Mouse (Mus musculus): ENCODE data around the gene F12. TPM values are rescaled to one million over a fixed set of nuclear protein-coding genes. Genes with fewer than 3 reads are reported as not detected.

F12 gene
- polyA plus RNA-seq (2015; fragmentation: Nextera tagmentation; extraction: Ambion mirVana) = 4.5 and 5.6 TPM in 2 replicates

DNA sequence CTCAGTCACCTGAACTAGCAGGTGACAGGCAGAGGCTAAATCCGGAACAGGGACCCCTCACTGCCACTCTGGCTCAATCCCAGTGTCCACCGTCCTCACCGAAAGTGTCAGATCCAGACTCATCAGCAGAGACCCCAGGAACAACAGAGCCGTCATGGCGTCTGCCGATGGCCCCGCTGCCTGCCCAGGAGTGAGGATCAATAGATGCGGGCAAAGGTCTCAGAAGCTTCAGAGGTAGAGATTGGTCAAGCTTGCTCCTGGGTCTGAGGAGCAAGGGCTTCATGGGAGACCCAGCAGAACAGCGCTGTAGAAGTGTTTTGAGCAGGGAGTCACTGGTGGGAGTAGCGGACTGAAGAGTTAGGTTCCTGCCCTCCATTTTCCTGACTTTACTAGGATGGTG is at the start of gene F12:
TSS of gene F12 (minus strand) at position 181 of the 400 bp plus-strand sequence.
- no peak within 1 kb of the TSS for H3K27ac ChIP-seq (ENCODE audit: low read length)
- no peak within 1 kb of the TSS for H3K4me3 ChIP-seq (replicated peaks; ENCODE audit: low read length)
- H3K9me3 ChIP-seq (replicated peaks; ENCODE audit: control insufficient read depth, low read length) = no peaks in the 10 kb centered on the region
- WGBS = 80% methylated on average over 10 of the region's 10 CpGs
- peaks cover 5% of the 10 kb centered on the region; the same call in 1 of the 2 replicates for H3K27me3 ChIP-seq (ENCODE audit: control insufficient read depth, insufficient read depth, low read length)
- H3K4me2 ChIP-seq (ENCODE audit: low read depth, low read length) = no peak within 1 kb of the TSS
- no peaks in the 10 kb centered on the region for H3K36me3 ChIP-seq (ENCODE audit: control insufficient read depth, insufficient read depth, low read length)
- no peaks in the 10 kb centered on the region for H3K4me1 ChIP-seq (ENCODE audit: control insufficient read depth, insufficient read depth, low read length)
- H3K9ac ChIP-seq (ENCODE audit: low read length) = no peak within 1 kb of the TSS; the same call in 1 of the 2 replicates
- no peak for ATAC-seq (ENCODE audit: insufficient read depth, low FRiP score)

GRCm38 (mm10) chr13:55476256-55476655 is 49.7 kb upstream of the F12 start:
- Histone ChIP-seq H3K27me3 (ENCODE audit: control insufficient read depth, insufficient read depth, low read length) (no peaks in the 10 kb centered on the region), H3K4me2 (ENCODE audit: low read depth, low read length) (no peak overlapping the region), H3K9ac (ENCODE audit: low read length) (no peak overlapping the region), H3K36me3 (ENCODE audit: control insufficient read depth, insufficient read depth, low read length) (peaks cover 24% of the 10 kb centered on the region), H3K4me3 (replicated peaks; ENCODE audit: low read length) (no peak overlapping the region), H3K9me3 (replicated peaks; ENCODE audit: control insufficient read depth, low read length) (no peaks in the 10 kb centered on the region), H3K4me1 (ENCODE audit: control insufficient read depth, insufficient read depth, low read length) (peaks cover 12% of the 10 kb centered on the region), H3K27ac (ENCODE audit: low read length) (no peak overlapping the region)
- 90% methylated on average over 8 of the region's 8 CpGs for WGBS
- ATAC-seq (ENCODE audit: insufficient read depth, low FRiP score) = no peak

DNA sequence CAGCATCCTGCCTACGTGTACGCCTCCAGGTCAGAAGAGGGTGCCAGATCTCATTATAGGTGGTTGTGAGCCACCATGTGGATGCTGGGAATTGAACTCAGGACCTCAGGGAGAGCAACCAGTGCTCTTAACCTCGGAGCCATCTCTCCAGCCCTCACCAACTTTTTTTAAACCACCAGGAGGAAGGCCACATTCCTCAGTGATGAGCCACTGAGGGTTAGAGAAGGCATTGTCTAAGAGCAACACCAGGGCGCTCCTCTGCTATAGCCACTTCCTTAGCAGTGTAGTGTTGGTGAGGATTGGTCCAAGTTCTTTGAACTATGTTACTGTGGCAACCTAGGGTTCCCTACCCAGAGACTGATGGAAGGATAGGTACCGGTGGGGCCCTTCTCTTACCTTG is 49.2 kb upstream of the F12 start:
- Histone ChIP-seq H3K27ac (ENCODE audit: low read length) (no peak overlapping the region), H3K4me1 (ENCODE audit: control insufficient read depth, insufficient read depth, low read length) (peaks cover 17% of the 10 kb centered on the region), H3K4me3 (replicated peaks; ENCODE audit: low read length) (no peak overlapping the region), H3K27me3 (ENCODE audit: control insufficient read depth, insufficient read depth, low read length) (no peaks in the 10 kb centered on the region), H3K9ac (ENCODE audit: low read length) (no peak overlapping the region), H3K4me2 (ENCODE audit: low read depth, low read length) (no peak overlapping the region), H3K36me3 (ENCODE audit: control insufficient read depth, insufficient read depth, low read length) (peaks cover 21% of the 10 kb centered on the region), H3K9me3 (replicated peaks; ENCODE audit: control insufficient read depth, low read length) (no peaks in the 10 kb centered on the region)
- ATAC-seq (ENCODE audit: insufficient read depth, low FRiP score) = no peak
- 82% methylated on average over 5 of the region's 5 CpGs for WGBS

DNA sequence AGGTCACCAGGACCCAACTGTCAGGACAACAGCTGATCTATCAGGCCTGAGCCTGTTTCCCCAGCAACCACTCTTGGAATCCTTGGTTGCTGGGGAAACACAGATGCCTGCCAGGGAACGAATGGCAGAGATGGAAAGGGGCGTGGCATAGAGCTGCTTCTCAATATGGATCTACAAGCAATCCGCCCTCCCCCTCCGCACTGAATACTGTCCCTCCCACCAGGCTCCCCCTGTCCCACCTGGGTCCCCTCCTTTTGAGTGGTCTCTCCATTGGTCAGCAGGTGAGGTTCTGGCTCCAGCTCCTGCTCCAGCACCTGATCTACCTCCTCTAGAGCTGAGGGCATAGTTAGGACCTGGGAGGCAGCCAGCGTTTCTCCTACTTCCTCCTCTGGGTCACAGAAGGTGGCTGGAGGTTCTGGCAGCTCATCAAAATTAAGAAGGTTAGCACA is 48.1 kb upstream of the F12 start:
- Histone ChIP-seq H3K4me1 (ENCODE audit: control insufficient read depth, insufficient read depth, low read length) (peaks cover 17% of the 10 kb centered on the region), H3K9ac (ENCODE audit: low read length) (no peak overlapping the region), H3K4me2 (ENCODE audit: low read depth, low read length) (no peak overlapping the region), H3K36me3 (ENCODE audit: control insufficient read depth, insufficient read depth, low read length) (peaks cover 15% of the 10 kb centered on the region), H3K27me3 (ENCODE audit: control insufficient read depth, insufficient read depth, low read length) (peaks cover 4% of the 10 kb centered on the region; the same call in 1 of the 2 replicates), H3K9me3 (replicated peaks; ENCODE audit: control insufficient read depth, low read length) (no peaks in the 10 kb centered on the region), H3K4me3 (replicated peaks; ENCODE audit: low read length) (no peak overlapping the region), H3K27ac (ENCODE audit: low read length) (no peak overlapping the region)
- 55% methylated on average over 5 of the region's 5 CpGs for WGBS
- ATAC-seq (ENCODE audit: insufficient read depth, low FRiP score) = no peak

- Histone ChIP-seq H3K9ac (ENCODE audit: low read length) (no peak overlapping the region), H3K4me2 (ENCODE audit: low read depth, low read length) (no peak overlapping the region), H3K27me3 (ENCODE audit: control insufficient read depth, insufficient read depth, low read length) (peaks cover 4% of the 10 kb centered on the region; the same call in 1 of the 2 replicates), H3K4me1 (ENCODE audit: control insufficient read depth, insufficient read depth, low read length) (peaks cover 17% of the 10 kb centered on the region), H3K4me3 (replicated peaks; ENCODE audit: low read length) (no peak overlapping the region), H3K27ac (ENCODE audit: low read length) (no peak overlapping the region), H3K36me3 (ENCODE audit: control insufficient read depth, insufficient read depth, low read length) (peaks cover 15% of the 10 kb centered on the region), H3K9me3 (replicated peaks; ENCODE audit: control insufficient read depth, low read length) (no peaks in the 10 kb centered on the region)
- ATAC-seq (ENCODE audit: insufficient read depth, low FRiP score) = no peak
- 70% methylated on average over 11 of the region's 11 CpGs for WGBS
These were observed 47.4 kb upstream of the F12 start for GRCm38 (mm10) chr13:55473961-55474360.

DNA sequence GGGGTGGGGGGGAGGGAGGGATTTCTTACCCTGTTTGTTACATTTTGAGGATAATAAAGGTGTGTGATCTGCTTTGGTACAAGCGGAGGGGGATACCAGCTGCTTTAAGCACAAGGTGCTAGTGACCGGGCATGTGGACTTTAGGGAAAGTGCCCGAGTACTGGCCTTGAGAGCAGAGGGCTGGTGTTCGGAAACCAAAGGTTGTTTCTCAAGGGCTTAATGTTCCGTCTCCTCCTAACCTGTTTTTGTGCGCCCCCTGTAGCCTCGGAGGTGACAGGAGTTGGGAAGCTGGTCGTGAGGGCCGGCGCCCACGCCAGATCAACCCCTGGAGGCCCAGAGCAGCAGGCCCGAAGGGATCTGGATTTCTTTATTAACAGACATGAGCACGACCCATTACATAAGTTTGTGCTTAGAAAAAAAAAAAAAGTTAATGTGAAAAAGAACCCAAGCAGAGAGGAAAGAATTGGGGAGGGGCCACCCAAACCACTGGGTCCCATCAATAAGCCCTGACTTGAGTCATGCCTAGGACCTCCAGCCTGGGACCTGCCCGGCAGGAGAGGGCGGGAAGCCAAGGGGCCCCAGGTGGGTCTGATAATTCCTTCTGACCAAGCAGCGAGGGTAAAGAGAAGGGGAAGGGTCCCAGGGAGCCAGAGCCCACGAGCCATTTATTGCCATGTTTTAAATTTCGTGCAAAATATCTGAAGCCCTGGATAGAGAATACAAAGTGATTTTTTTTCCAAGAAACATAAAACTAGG is 46.7 kb upstream of the F12 start:
- Histone ChIP-seq H3K4me2 (ENCODE audit: low read depth, low read length) (peak overlapping the region; percentile 100), H3K9ac (ENCODE audit: low read length) (peak overlapping the region; percentile 79), H3K27ac (ENCODE audit: low read length) (peak overlapping the region; percentile 31; the same call in 1 of the 2 replicates)

GRCm38 (mm10) chr13:55472132-55473022 is 45.8 kb upstream of the F12 start:
- Histone ChIP-seq H3K4me1 (ENCODE audit: control insufficient read depth, insufficient read depth, low read length) (peaks cover 17% of the 10 kb centered on the region), H3K9me3 (replicated peaks; ENCODE audit: control insufficient read depth, low read length) (no peaks in the 10 kb centered on the region), H3K4me3 (replicated peaks; ENCODE audit: low read length) (peak overlapping the region; percentile 59), H3K4me2 (ENCODE audit: low read depth, low read length) (peak overlapping the region; percentile 100), H3K36me3 (ENCODE audit: control insufficient read depth, insufficient read depth, low read length) (peaks cover 14% of the 10 kb centered on the region), H3K27ac (ENCODE audit: low read length) (peak overlapping the region; percentile 31), H3K27me3 (ENCODE audit: control insufficient read depth, insufficient read depth, low read length) (peaks cover 4% of the 10 kb centered on the region; the same call in 1 of the 2 replicates), H3K9ac (ENCODE audit: low read length) (peak overlapping the region; percentile 79)
- WGBS = under 1% methylated on average over 87 of the region's 103 CpGs
- peak; percentile 48 for ATAC-seq (ENCODE audit: insufficient read depth, low FRiP score)

More for the DNA sequence above, 46.7 kb upstream of the F12 start:
- Histone ChIP-seq H3K27me3 (ENCODE audit: control insufficient read depth, insufficient read depth, low read length) (peaks cover 4% of the 10 kb centered on the region; the same call in 1 of the 2 replicates), H3K4me3 (replicated peaks; ENCODE audit: low read length) (peak overlapping the region; percentile 59), H3K4me1 (ENCODE audit: control insufficient read depth, insufficient read depth, low read length) (peaks cover 17% of the 10 kb centered on the region), H3K36me3 (ENCODE audit: control insufficient read depth, insufficient read depth, low read length) (peaks cover 15% of the 10 kb centered on the region), H3K9me3 (replicated peaks; ENCODE audit: control insufficient read depth, low read length) (no peaks in the 10 kb centered on the region)
- 30% methylated on average over 18 of the region's 18 CpGs for WGBS
- no peak for ATAC-seq (ENCODE audit: insufficient read depth, low FRiP score)

- H3K4me1 ChIP-seq (ENCODE audit: control insufficient read depth, insufficient read depth, low read length) = peaks cover 17% of the 10 kb centered on the region
- peak overlapping the region; percentile 23; the same call in 1 of the 2 replicates for H3K27ac ChIP-seq (ENCODE audit: low read length)
- peak overlapping the region; percentile 79 for H3K9ac ChIP-seq (ENCODE audit: low read length)
- H3K4me3 ChIP-seq (replicated peaks; ENCODE audit: low read length) = peak overlapping the region; percentile 59
- ATAC-seq (ENCODE audit: insufficient read depth, low FRiP score) = peak; percentile 14; the same call in 1 of the 2 replicates
- H3K9me3 ChIP-seq (replicated peaks; ENCODE audit: control insufficient read depth, low read length) = no peaks in the 10 kb centered on the region
- under 1% methylated on average over 31 of the region's 31 CpGs for WGBS
- peaks cover 9% of the 10 kb centered on the region for H3K36me3 ChIP-seq (ENCODE audit: control insufficient read depth, insufficient read depth, low read length)
- H3K27me3 ChIP-seq (ENCODE audit: control insufficient read depth, insufficient read depth, low read length) = peaks cover 4% of the 10 kb centered on the region; the same call in 1 of the 2 replicates
- H3K4me2 ChIP-seq (ENCODE audit: low read depth, low read length) = peak overlapping the region; percentile 100
These were observed 45.2 kb upstream of the F12 start for GRCm38 (mm10) chr13:55471819-55472131.

Data from stomach, embryonic 16.5 days (tissue).